Mouse (Mus musculus) left cerebral cortex, adult 11 months (tissue): ENCODE results near the gene Ift122.
"Not testable (repeated sequence)": the region's sequence is repeated elsewhere in the genome, so short reads cannot be mapped to it uniquely, and the experiment has no call there.

Experiments
- DNase-seq: peaks from one replicate; pipeline ENCODE4 v3.0.0; 2022; ENCODE audit warnings: low spot score

Gene Ift122

GRCm38 (mm10) chr6:115846640-115847411, 6.4 kb upstream of the Ift122 start:
- peak; percentile 44 for DNase-seq

GRCm38 (mm10) chr6:115848598-115849304, 4.5 kb upstream of the Ift122 start:
- DNase-seq, result no peak

- no peak for DNase-seq
Measured at GRCm38 (mm10) chr6:115852446-115853090, 702 bp upstream of the Ift122 start.

- no peak for DNase-seq
Measured at GRCm38 (mm10) chr6:115853985-115854384, 715 bp downstream of the Ift122 start.

- no peak for DNase-seq
Measured at GRCm38 (mm10) chr6:115854432-115854831, 1.2 kb downstream of the Ift122 start.

- DNase-seq, result no peak
Measured at GRCm38 (mm10) chr6:115855733-115856360, 2.6 kb downstream of the Ift122 start.

- DNase-seq, result no peak
Measured at GRCm38 (mm10) chr6:115856361-115856745, 3.1 kb downstream of the Ift122 start.

GRCm38 (mm10) chr6:115859258-115859657, 6.0 kb downstream of the Ift122 start:
- no peak for DNase-seq

- DNase-seq, result no peak
Measured at GRCm38 (mm10) chr6:115860027-115860556, 6.8 kb downstream of the Ift122 start.

GRCm38 (mm10) chr6:115863340-115863841, 10.1 kb downstream of the Ift122 start:
- peak; percentile 71 for DNase-seq

- DNase-seq, result no peak
Measured at GRCm38 (mm10) chr6:115865246-115865645, 12.0 kb downstream of the Ift122 start.

- not testable (repeated sequence) for DNase-seq
Measured at GRCm38 (mm10) chr6:115867157-115867556, 13.9 kb downstream of the Ift122 start.

- DNase-seq, result not testable (repeated sequence)
Measured at GRCm38 (mm10) chr6:115871318-115871717, 18.0 kb downstream of the Ift122 start.

GRCm38 (mm10) chr6:115877239-115877638, 24.0 kb downstream of the Ift122 start:
- no peak for DNase-seq

- DNase-seq, result no peak
Measured at GRCm38 (mm10) chr6:115878694-115879093, 25.4 kb downstream of the Ift122 start.

GRCm38 (mm10) chr6:115879736-115880135, 26.5 kb downstream of the Ift122 start:
- DNase-seq, result no peak

GRCm38 (mm10) chr6:115880751-115881150, 27.5 kb downstream of the Ift122 start:
- DNase-seq, result no peak

- no peak for DNase-seq
Measured at GRCm38 (mm10) chr6:115884018-115884417, 30.7 kb downstream of the Ift122 start.

- no peak for DNase-seq
Measured at GRCm38 (mm10) chr6:115886894-115887293, 33.6 kb downstream of the Ift122 start.

GRCm38 (mm10) chr6:115888296-115888695, 35.0 kb downstream of the Ift122 start:
- no peak for DNase-seq

- DNase-seq, result no peak
Measured at GRCm38 (mm10) chr6:115890601-115891000, 37.3 kb downstream of the Ift122 start.

GRCm38 (mm10) chr6:115891061-115891460, 37.8 kb downstream of the Ift122 start:
- no peak for DNase-seq
